Mouse (Mus musculus): ENCODE measurements around the gene Lzts3. TPM values are rescaled to one million over a fixed set of nuclear protein-coding genes. Genes with fewer than 3 reads are reported as not detected.

Lzts3 gene
- polyA plus RNA-seq (2015; fragmentation: Nextera tagmentation; extraction: Ambion mirVana) = 12.2 and 13.0 TPM in 2 replicates

- peak; percentile 93 for ATAC-seq (replicated peaks; ENCODE audit: low FRiP score)
- Histone ChIP-seq H3K9me3 (replicated peaks) (no peaks in the 10 kb centered on the region), H3K27me3 (peaks cover 4% of the 10 kb centered on the region; the same call in 1 of the 2 replicates), H3K27ac (peak within 1 kb of the TSS; percentile 60; the same call in 1 of the 2 replicates), H3K36me3 (no peaks in the 10 kb centered on the region), H3K4me2 (peak within 1 kb of the TSS; percentile 98), H3K4me1 (peaks cover 30% of the 10 kb centered on the region), H3K4me3 (replicated peaks) (peak within 1 kb of the TSS; percentile 79), H3K9ac (peak within 1 kb of the TSS; percentile 74)
- 3% methylated on average over 40 of the region's 40 CpGs for WGBS
These were observed at the start of gene Lzts3 for GRCm38 (mm10) chr2:130642684-130643369. Lzts3 (minus strand) TSS chr2:130642803.

GRCm38 (mm10) chr2:130689011-130689410, 46.4 kb upstream of the Lzts3 start:
- no peaks in the 10 kb centered on the region for H3K4me1 ChIP-seq
- no peak overlapping the region for H3K4me3 ChIP-seq (replicated peaks)
- no peak overlapping the region for H3K9ac ChIP-seq
- no peak overlapping the region for H3K27ac ChIP-seq
- no peak overlapping the region for H3K4me2 ChIP-seq
- no peaks in the 10 kb centered on the region for H3K36me3 ChIP-seq
- H3K27me3 ChIP-seq = no peaks in the 10 kb centered on the region
- H3K9me3 ChIP-seq (replicated peaks) = no peaks in the 10 kb centered on the region
- ATAC-seq (replicated peaks; ENCODE audit: low FRiP score) = no peak
- 77% methylated on average over 2 of the region's 2 CpGs for WGBS

GRCm38 (mm10) chr2:130685426-130685825, 42.8 kb upstream of the Lzts3 start:
- Histone ChIP-seq H3K27ac (no peak overlapping the region), H3K4me2 (no peak overlapping the region), H3K9me3 (replicated peaks) (no peaks in the 10 kb centered on the region), H3K27me3 (no peaks in the 10 kb centered on the region), H3K9ac (no peak overlapping the region), H3K4me3 (replicated peaks) (no peak overlapping the region), H3K36me3 (peaks cover 33% of the 10 kb centered on the region), H3K4me1 (no peaks in the 10 kb centered on the region)
- ATAC-seq (replicated peaks; ENCODE audit: low FRiP score) = no peak
- 89% methylated on average over 9 of the region's 9 CpGs for WGBS

- Histone ChIP-seq H3K27me3 (no peaks in the 10 kb centered on the region), H3K4me1 (no peaks in the 10 kb centered on the region), H3K4me2 (no peak overlapping the region), H3K9ac (no peak overlapping the region), H3K27ac (no peak overlapping the region), H3K36me3 (peaks cover 72% of the 10 kb centered on the region), H3K9me3 (replicated peaks) (no peaks in the 10 kb centered on the region), H3K4me3 (replicated peaks) (no peak overlapping the region)
- ATAC-seq (replicated peaks; ENCODE audit: low FRiP score) = no peak
- 84% methylated on average over 3 of the region's 3 CpGs for WGBS
These were observed 38.9 kb upstream of the Lzts3 start for GRCm38 (mm10) chr2:130681531-130681930.

- Histone ChIP-seq H3K9ac (no peak overlapping the region), H3K4me1 (no peaks in the 10 kb centered on the region), H3K36me3 (peaks cover 89% of the 10 kb centered on the region), H3K4me2 (no peak overlapping the region), H3K27me3 (no peaks in the 10 kb centered on the region), H3K27ac (peak overlapping the region; percentile 15), H3K4me3 (replicated peaks) (no peak overlapping the region), H3K9me3 (replicated peaks) (no peaks in the 10 kb centered on the region)
- WGBS = 53% methylated on average over 6 of the region's 6 CpGs
- ATAC-seq (replicated peaks; ENCODE audit: low FRiP score) = peak; percentile 79
These were observed 37.3 kb upstream of the Lzts3 start for GRCm38 (mm10) chr2:130679899-130680298.

- H3K4me2 ChIP-seq = no peak overlapping the region
- H3K36me3 ChIP-seq = peaks cover 96% of the 10 kb centered on the region
- H3K4me1 ChIP-seq = no peaks in the 10 kb centered on the region
- H3K9me3 ChIP-seq (replicated peaks) = no peaks in the 10 kb centered on the region
- ATAC-seq (replicated peaks; ENCODE audit: low FRiP score) = no peak
- no peaks in the 10 kb centered on the region for H3K27me3 ChIP-seq
- H3K4me3 ChIP-seq (replicated peaks) = no peak overlapping the region
- no peak overlapping the region for H3K27ac ChIP-seq
- H3K9ac ChIP-seq = no peak overlapping the region
- 75% methylated on average over 12 of the region's 12 CpGs for WGBS
These were observed 36.6 kb upstream of the Lzts3 start for GRCm38 (mm10) chr2:130679154-130679553.

- Histone ChIP-seq H3K4me2 (no peak overlapping the region), H3K4me1 (no peaks in the 10 kb centered on the region), H3K36me3 (peaks cover 98% of the 10 kb centered on the region), H3K27me3 (no peaks in the 10 kb centered on the region), H3K27ac (no peak overlapping the region), H3K9ac (no peak overlapping the region), H3K4me3 (replicated peaks) (no peak overlapping the region), H3K9me3 (replicated peaks) (no peaks in the 10 kb centered on the region)
- ATAC-seq (replicated peaks; ENCODE audit: low FRiP score) = no peak
- WGBS = 42% methylated on average over 10 of the region's 10 CpGs
These were observed 34.6 kb upstream of the Lzts3 start for GRCm38 (mm10) chr2:130677211-130677610.

GRCm38 (mm10) chr2:130667559-130667958, 25.0 kb upstream of the Lzts3 start, which contains the start of gene Itpa:
Itpa (plus strand) TSS chr2:130667610.
- H3K27ac ChIP-seq = peak within 1 kb of the TSS; percentile 89
- peaks cover 18% of the 10 kb centered on the region for H3K36me3 ChIP-seq
- no peaks in the 10 kb centered on the region for H3K27me3 ChIP-seq
- H3K4me2 ChIP-seq = peak within 1 kb of the TSS; percentile 83
- no peaks in the 10 kb centered on the region for H3K9me3 ChIP-seq (replicated peaks)
- H3K4me3 ChIP-seq (replicated peaks) = peak within 1 kb of the TSS; percentile 74
- WGBS = under 1% methylated on average over 31 of the region's 31 CpGs
- ATAC-seq (replicated peaks; ENCODE audit: low FRiP score) = peak; percentile 65
- peaks cover 42% of the 10 kb centered on the region for H3K4me1 ChIP-seq
- peak within 1 kb of the TSS; percentile 65 for H3K9ac ChIP-seq

- Histone ChIP-seq H3K9me3 (replicated peaks) (no peaks in the 10 kb centered on the region), H3K4me1 (peaks cover 38% of the 10 kb centered on the region), H3K4me2 (peak within 1 kb of the TSS; percentile 70), H3K36me3 (peaks cover 34% of the 10 kb centered on the region), H3K9ac (peak within 1 kb of the TSS; percentile 81), H3K27me3 (no peaks in the 10 kb centered on the region), H3K27ac (peak within 1 kb of the TSS; percentile 99), H3K4me3 (replicated peaks) (peak within 1 kb of the TSS; percentile 67)
- WGBS = under 1% methylated on average over 40 of the region's 40 CpGs
- ATAC-seq (replicated peaks; ENCODE audit: low FRiP score) = peak; percentile 96
These were observed 21.6 kb upstream of the Lzts3 start, which contains the start of gene Ddrgk1 for GRCm38 (mm10) chr2:130664102-130664701. Ddrgk1 (minus strand) TSS chr2:130664659.

- Histone ChIP-seq H3K4me1 (peaks cover 31% of the 10 kb centered on the region), H3K36me3 (peaks cover 42% of the 10 kb centered on the region), H3K4me3 (replicated peaks) (peak overlapping the region; percentile 67; the same call in 1 of the 2 replicates), H3K27ac (peak overlapping the region; percentile 99; the same call in 1 of the 2 replicates), H3K9ac (peak overlapping the region; percentile 81), H3K9me3 (replicated peaks) (no peaks in the 10 kb centered on the region), H3K27me3 (no peaks in the 10 kb centered on the region), H3K4me2 (peak overlapping the region; percentile 70)
- no peak for ATAC-seq (replicated peaks; ENCODE audit: low FRiP score)
- 86% methylated on average over 11 of the region's 11 CpGs for WGBS
These were observed 20.7 kb upstream of the Lzts3 start for GRCm38 (mm10) chr2:130663342-130663741.

- WGBS = 96% methylated on average over 10 of the region's 10 CpGs
- no peak for ATAC-seq (replicated peaks; ENCODE audit: low FRiP score)
- H3K9ac ChIP-seq = no peak overlapping the region
- H3K27me3 ChIP-seq = no peaks in the 10 kb centered on the region
- H3K27ac ChIP-seq = no peak overlapping the region
- H3K9me3 ChIP-seq (replicated peaks) = no peaks in the 10 kb centered on the region
- H3K4me1 ChIP-seq = peaks cover 12% of the 10 kb centered on the region
- no peak overlapping the region for H3K4me3 ChIP-seq (replicated peaks)
- H3K36me3 ChIP-seq = peaks cover 91% of the 10 kb centered on the region
- no peak overlapping the region for H3K4me2 ChIP-seq
These were observed 15.9 kb upstream of the Lzts3 start for GRCm38 (mm10) chr2:130658530-130658929.

GRCm38 (mm10) chr2:130657541-130657940, 14.9 kb upstream of the Lzts3 start:
- H3K27ac ChIP-seq = no peak overlapping the region
- WGBS = 84% methylated on average over 6 of the region's 6 CpGs
- H3K4me3 ChIP-seq (replicated peaks) = no peak overlapping the region
- no peaks in the 10 kb centered on the region for H3K27me3 ChIP-seq
- H3K9me3 ChIP-seq (replicated peaks) = no peaks in the 10 kb centered on the region
- H3K9ac ChIP-seq = no peak overlapping the region
- H3K36me3 ChIP-seq = peaks cover 99% of the 10 kb centered on the region
- H3K4me2 ChIP-seq = no peak overlapping the region
- H3K4me1 ChIP-seq = peaks cover 2% of the 10 kb centered on the region
- ATAC-seq (replicated peaks; ENCODE audit: low FRiP score) = no peak
